Mouse (Mus musculus) limb, embryonic 14.5 days (tissue): ENCODE data around the gene Igsf21. TPM values are rescaled to one million over a fixed set of nuclear protein-coding genes. Genes with fewer than 3 reads are reported as not detected.

ENCODE experiments used
- ATAC-seq: fragments of 200-750 bp; cut with Nextera tagmentation; 2 replicates; pipeline ENCODE4 v1.8.0; 2017; ENCODE audit warnings: low read depth, moderate number of reproducible peaks, moderate TSS enrichment; ENCODE audit not compliant: low FRiP score
- DNase-seq: peaks from one replicate; pipeline ENCODE4 v3.0.0-alpha.2; 2015; ENCODE audit warnings: low spot score
- H3K27ac ChIP-seq: fragments of 300-500 bp; sonication (generic); replicated peaks from 2 replicates; pipeline ENCODE4 v1.5.1; 2014; ENCODE audit warnings: low read depth, mild to moderate bottlenecking, low read length, moderate library complexity, mixed read lengths
- H3K27me3 ChIP-seq: fragments of 300-500 bp; sonication (generic); 2 replicates; pipeline ENCODE4 v1.6.1; 2014; ENCODE audit warnings: low read length, mixed read lengths; ENCODE audit not compliant: control insufficient read depth, insufficient read depth
- H3K36me3 ChIP-seq: fragments of 300-500 bp; sonication (generic); 2 replicates; pipeline ENCODE4 v1.6.1; 2014; ENCODE audit warnings: mild to moderate bottlenecking, low read length, moderate library complexity, mixed read lengths; ENCODE audit not compliant: control insufficient read depth, insufficient read depth
- H3K4me1 ChIP-seq: fragments of 300-500 bp; sonication (generic); 2 replicates; pipeline ENCODE4 v1.6.1; 2014; ENCODE audit warnings: antibody characterized with exemption, low read length, mixed read lengths; ENCODE audit not compliant: control insufficient read depth, insufficient read depth
- H3K4me2 ChIP-seq: fragments of 300-500 bp; sonication (generic); replicated peaks from 2 replicates; pipeline ENCODE4 v1.6.1; 2014; ENCODE audit warnings: low read depth, mild to moderate bottlenecking, low read length, moderate library complexity; ENCODE audit not compliant: severe bottlenecking
- H3K4me3 ChIP-seq: fragments of 300-500 bp; sonication (generic); replicated peaks from 2 replicates; pipeline ENCODE4 v1.5.1; 2014; ENCODE audit warnings: low read length
- H3K9ac ChIP-seq: fragments of 300-500 bp; sonication (generic); 2 replicates; pipeline ENCODE4 v1.6.1; 2014; ENCODE audit warnings: mild to moderate bottlenecking, low read depth, low read length, moderate library complexity; ENCODE audit not compliant: severe bottlenecking
- H3K9me3 ChIP-seq: fragments of 300-500 bp; sonication (generic); 2 replicates; pipeline ENCODE4 v1.6.1; 2016; ENCODE audit warnings: low read length; ENCODE audit not compliant: control insufficient read depth
- POLR2A ChIP-seq: fragments of 200-500 bp; IDR thresholded peaks from 2 replicates; pipeline ENCODE4 v1.8.0; 2012; ENCODE audit warnings: inconsistent platforms, mild to moderate bottlenecking, moderate library complexity, borderline replicate concordance; ENCODE audit not compliant: insufficient read depth, insufficient read length; ENCODE audit errors: extremely low read depth
- WGBS: fragments of 180-500 bp; shearing (Covaris S2); extraction: QIAGEN DNeasy Blood & Tissue Kit; methylation state at CpG from one replicate; pipeline ENCODE4 v1.1.7; 2014; 5-methylcytosine and 5-hydroxymethylcytosine counted together
- polyA plus RNA-seq, 2 experiments: library from polyadenylated mRNA; depleted of rRNA in 1 of 2; stranded (reverse) in 1 of 2; unstranded in 1 of 2; fragments of >200 nt; fragmentation: Nextera tagmentation in 1 of 2; extraction: Ambion mirVana in 1 of 2; gene quantifications; 2 replicates each; pipeline versions ENCODE4 v1.2.1 to v1.2.3; 2012 to 2014

The Igsf21 gene
- polyA plus RNA-seq, 2 experiments: 0.45 to 0.55 TPM

GRCm38 (mm10) chr4:140223067-140223466 lies 23.5 kb downstream of the Igsf21 start:
- H3K4me1 ChIP-seq: no peaks in the 10 kb centered on the region
- no peak overlapping the region for H3K4me2 ChIP-seq
- peak; percentile 14 for DNase-seq
- TF ChIP-seq POLR2A: no peak
- no peaks in the 10 kb centered on the region for H3K9me3 ChIP-seq
- H3K4me3 ChIP-seq: no peak overlapping the region
- WGBS: 34% methylated on average over 12 of the region's 12 CpGs
- H3K27ac ChIP-seq: no peak overlapping the region
- H3K27me3 ChIP-seq: no peaks in the 10 kb centered on the region; the same call in 1 of the 2 replicates
- no peaks in the 10 kb centered on the region for H3K36me3 ChIP-seq
- ATAC-seq: no peak
- H3K9ac ChIP-seq: no peak overlapping the region

- no peaks in the 10 kb centered on the region for H3K36me3 ChIP-seq
- no peaks in the 10 kb centered on the region for H3K4me1 ChIP-seq
- no peak for ATAC-seq
- H3K27me3 ChIP-seq: no peaks in the 10 kb centered on the region; the same call in 1 of the 2 replicates
- WGBS: 53% methylated on average over 22 of the region's 22 CpGs
- no peaks in the 10 kb centered on the region for H3K9me3 ChIP-seq
- no peak overlapping the region for H3K27ac ChIP-seq
- DNase-seq: no peak
- TF ChIP-seq POLR2A: no peak
- H3K4me2 ChIP-seq: no peak overlapping the region
- no peak overlapping the region for H3K4me3 ChIP-seq
- no peak overlapping the region for H3K9ac ChIP-seq
Measured at GRCm38 (mm10) chr4:140220326-140221093, 26.1 kb downstream of the Igsf21 start.

GRCm38 (mm10) chr4:140218853-140219852 lies 27.4 kb downstream of the Igsf21 start:
- no peaks in the 10 kb centered on the region for H3K9me3 ChIP-seq
- no peak for TF ChIP-seq POLR2A
- WGBS: 60% methylated on average over 17 of the region's 17 CpGs
- no peak for ATAC-seq
- H3K9ac ChIP-seq: no peak overlapping the region
- no peak overlapping the region for H3K4me3 ChIP-seq
- no peak overlapping the region for H3K27ac ChIP-seq
- no peak overlapping the region for H3K4me2 ChIP-seq
- H3K4me1 ChIP-seq: no peaks in the 10 kb centered on the region
- no peak for DNase-seq
- H3K36me3 ChIP-seq: no peaks in the 10 kb centered on the region
- no peaks in the 10 kb centered on the region for H3K27me3 ChIP-seq

- Histone ChIP-seq H3K4me1 (no peaks in the 10 kb centered on the region), H3K27ac (no peak overlapping the region), H3K9me3 (no peaks in the 10 kb centered on the region), H3K4me3 (no peak overlapping the region), H3K27me3 (no peaks in the 10 kb centered on the region), H3K9ac (no peak overlapping the region), H3K36me3 (no peaks in the 10 kb centered on the region), H3K4me2 (no peak overlapping the region)
- WGBS: 85% methylated on average over 5 of the region's 5 CpGs
- ATAC-seq (no peak), DNase-seq (no peak)
- TF ChIP-seq POLR2A: no peak
Measured at GRCm38 (mm10) chr4:140218384-140218783, 28.2 kb downstream of the Igsf21 start.

- no peak for ATAC-seq
- Histone ChIP-seq H3K4me3 (no peak overlapping the region), H3K9me3 (no peaks in the 10 kb centered on the region), H3K27me3 (no peaks in the 10 kb centered on the region), H3K9ac (no peak overlapping the region), H3K4me1 (no peaks in the 10 kb centered on the region), H3K36me3 (no peaks in the 10 kb centered on the region), H3K4me2 (no peak overlapping the region), H3K27ac (no peak overlapping the region)
- WGBS: 90% methylated on average over 8 of the region's 8 CpGs
- no peak for TF ChIP-seq POLR2A
- no peak for DNase-seq
Measured at GRCm38 (mm10) chr4:140217934-140218333, 28.6 kb downstream of the Igsf21 start.
